Mouse (Mus musculus) retina, embryonic 14.5 days (tissue): ENCODE data around the gene Chst4.

Source experiments
- DNase-seq: peaks from one replicate; pipeline ENCODE4 v3.0.0-alpha.2; 2015; ENCODE audit warnings: low spot score

Gene Chst4

GRCm38 (mm10) chr8:110006312-110007023, 33.1 kb downstream of the Chst4 start:
- peak; percentile 31 for DNase-seq

DNA sequence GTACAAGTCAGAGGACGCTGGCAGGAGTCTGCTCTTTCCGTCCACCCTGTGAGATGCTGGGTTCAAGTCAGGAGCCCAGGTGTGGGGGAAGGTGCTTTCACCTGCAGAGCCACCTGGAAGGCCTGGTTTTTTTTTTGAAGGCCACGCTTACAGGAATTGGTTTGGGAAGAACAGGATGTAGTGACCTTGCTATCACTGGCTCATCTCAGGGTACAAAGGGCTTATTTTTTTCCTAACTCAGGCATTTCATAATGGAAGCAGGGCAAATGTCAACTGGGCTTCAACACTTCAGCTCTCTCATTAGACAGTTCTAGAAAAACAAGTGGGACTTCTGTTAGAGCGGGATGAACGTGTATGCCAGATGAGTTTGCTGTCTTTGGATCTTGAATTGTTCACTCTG, 35.2 kb downstream of the Chst4 start:
- no peak for DNase-seq

DNA sequence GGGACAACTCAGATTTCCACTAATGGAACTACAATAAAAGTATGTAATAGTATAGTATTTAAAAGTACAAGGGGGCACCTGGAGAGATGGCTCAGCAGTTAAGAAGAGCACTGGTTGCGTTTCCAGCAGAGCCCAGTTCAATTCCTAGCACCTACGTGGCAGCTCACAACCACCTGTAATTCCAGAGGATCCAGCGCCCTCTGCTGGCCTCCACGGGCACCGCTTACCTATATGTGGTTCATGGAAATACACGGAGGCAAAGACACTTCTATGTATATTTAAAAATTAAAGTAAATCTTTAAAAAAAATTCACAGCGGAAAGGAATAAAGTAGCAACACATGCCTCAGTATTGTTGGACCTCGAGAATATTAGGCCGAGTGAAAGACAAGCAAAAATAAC, 36.6 kb downstream of the Chst4 start:
- DNase-seq: peak; percentile 45

GRCm38 (mm10) chr8:109999974-110000373, 39.6 kb downstream of the Chst4 start:
- DNase-seq: no peak

DNA sequence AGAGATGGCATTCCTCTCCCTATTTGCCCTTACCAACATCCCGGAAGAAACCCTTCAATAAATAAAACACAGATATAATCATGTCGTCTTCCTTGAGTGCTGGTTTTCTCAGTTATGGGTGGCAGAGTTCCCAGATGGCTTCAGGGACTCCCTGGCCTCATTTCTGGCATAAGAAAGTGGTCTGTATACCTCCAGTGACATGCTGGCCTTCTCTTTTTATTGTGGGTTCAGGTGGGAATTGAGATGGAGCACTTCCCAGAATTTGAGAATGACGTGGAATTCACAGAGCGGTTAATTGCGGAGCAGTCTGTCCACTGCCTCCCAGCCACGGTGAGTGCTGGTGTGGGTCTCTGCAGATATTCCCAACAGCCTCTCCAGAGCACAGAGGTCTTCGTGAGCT, 41.5 kb downstream of the Chst4 start:
- DNase-seq: no peak

- no peak for DNase-seq
These were observed 42.2 kb downstream of the Chst4 start for GRCm38 (mm10) chr8:109997381-109997780.

DNA sequence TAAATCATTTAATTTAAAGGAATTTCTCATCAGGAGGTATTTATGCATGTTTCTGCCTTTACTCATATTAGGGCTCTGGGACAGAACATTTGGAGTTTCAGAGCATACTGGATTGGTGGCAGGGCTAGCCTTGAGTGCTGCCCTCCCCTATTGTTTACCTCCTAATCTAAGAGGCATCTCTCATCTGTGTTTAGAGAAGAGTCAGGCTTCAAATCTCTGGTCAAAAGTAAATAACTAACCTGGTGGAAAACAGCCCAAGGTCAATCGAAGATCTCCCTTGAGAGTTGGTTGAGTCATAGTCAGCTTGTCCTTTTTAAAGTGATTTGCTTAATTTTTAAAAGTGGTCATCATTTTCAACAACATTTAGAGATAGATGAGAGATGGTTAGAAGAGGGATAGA, 46.6 kb downstream of the Chst4 start:
- DNase-seq: no peak

DNA sequence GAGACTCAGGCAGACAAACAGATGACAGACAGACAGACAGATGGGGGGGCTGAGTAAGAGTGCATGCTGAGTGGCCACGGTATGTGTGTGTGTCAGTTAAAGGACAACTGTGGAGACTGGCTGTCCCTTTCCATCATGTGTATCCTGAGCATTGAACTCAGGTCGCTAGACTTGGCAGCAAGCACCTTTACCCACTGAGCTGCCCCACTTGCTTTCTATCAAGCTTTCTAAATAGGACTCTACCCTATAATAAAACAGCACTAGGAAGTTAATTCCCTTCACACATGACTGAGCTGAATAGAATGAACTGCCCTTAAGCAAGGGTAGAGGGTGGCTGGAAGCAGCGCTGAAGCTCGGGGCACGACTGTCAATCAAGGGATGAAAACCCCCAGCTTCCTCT, 47.4 kb downstream of the Chst4 start:
- no peak for DNase-seq

- no peak for DNase-seq
These were observed 49.3 kb downstream of the Chst4 start, which contains the start of gene Tat for GRCm38 (mm10) chr8:109990224-109990623. Gene Tat (plus strand): TSS chr8:109990437.

DNA sequence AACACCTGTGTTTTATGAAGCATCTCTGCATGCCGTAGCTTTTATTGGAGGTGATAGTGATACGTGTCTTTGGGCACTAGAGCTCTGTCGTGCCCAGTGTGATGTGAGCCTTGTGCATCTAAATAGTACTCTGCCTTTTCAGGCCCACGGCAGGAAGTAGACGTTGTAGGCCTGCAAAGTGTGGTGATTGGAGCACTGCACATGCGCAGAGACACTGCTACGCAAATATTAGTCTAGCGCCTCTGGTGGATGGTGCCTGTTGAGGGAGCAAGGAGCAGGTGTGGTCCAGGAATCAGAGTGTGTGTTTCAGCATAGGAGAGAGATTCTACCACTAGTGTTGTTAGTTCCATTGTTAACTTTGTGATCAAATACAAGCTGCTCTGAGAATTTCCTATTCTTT, 50.4 kb downstream of the Chst4 start:
- no peak for DNase-seq

DNA sequence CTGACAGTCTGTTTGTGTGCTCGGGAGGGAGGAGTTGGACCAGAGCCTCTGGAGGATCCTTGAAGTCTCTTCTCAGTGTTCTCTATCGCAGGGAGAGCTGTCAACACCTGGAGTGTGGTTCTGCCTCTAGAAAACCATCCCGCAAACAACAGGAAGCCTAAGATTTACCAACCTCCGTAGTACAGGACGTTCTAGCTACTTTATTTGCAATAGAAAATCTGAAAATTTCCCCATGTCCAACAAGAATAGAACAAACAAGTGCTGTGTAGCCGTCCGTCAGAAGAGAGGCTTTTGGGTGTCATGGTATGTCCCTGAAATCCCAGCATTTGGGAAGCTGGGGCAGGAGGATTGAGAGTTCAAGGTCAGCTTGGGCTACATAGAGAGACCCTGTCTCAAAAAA, 51.8 kb downstream of the Chst4 start:
- no peak for DNase-seq

DNA sequence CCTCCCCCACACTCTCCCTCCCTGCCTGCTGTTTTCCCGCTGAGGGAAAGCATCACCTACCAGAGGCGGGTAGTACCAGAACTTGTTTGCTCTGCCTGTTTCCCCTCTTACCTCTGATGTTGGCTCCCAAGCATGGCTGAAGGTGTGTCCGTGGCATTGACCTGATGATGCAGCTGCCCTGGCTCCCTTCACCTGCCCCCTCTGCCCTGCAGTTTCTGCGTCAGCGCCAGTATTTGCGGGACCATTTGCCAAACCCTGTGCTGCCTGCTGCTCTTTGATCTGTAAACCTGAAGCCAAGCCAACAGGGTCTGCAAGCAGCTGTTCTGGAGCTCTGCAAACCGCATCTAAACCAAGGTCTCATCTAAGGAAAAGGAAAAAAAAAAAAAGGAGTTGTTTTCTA, 53.2 kb downstream of the Chst4 start:
- no peak for DNase-seq

DNA sequence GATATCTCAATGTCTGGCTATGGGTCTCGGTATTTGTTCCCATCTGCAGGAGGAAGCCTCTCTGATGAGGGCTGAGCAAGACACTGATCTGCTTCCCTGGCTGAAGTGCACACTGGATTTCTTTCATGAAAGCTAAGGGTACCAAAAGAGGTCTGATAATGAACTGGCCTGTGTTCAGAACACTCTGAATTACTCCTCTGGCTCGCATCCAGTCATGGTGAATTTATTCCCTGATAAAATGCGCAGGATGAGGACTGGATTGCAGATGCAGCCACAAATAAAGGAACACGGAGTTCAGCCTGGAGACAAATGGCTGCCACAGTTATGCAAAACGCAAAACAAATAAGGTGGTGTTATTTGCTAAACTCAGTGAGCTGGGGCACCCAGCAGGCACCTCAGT, 55.6 kb downstream of the Chst4 start:
- no peak for DNase-seq

GRCm38 (mm10) chr8:109982386-109983105, 57.0 kb downstream of the Chst4 start:
- no peak for DNase-seq

- DNase-seq: no peak
These were observed 60.2 kb downstream of the Chst4 start for GRCm38 (mm10) chr8:109979339-109979738.
